Mouse (Mus musculus): Measurements from ENCODE around the gene Nrgn. TPM values are rescaled to one million over a fixed set of nuclear protein-coding genes. Genes with fewer than 3 reads are reported as not detected.

Nrgn gene
- polyA plus RNA-seq, 1 experiment from 2014 or later: 0.89 TPM

GRCm38 (mm10) chr9:37506023-37506422, 46.7 kb downstream of the Nrgn start:
- no peak overlapping the region for H3K27ac ChIP-seq
- peaks cover 15% of the 10 kb centered on the region for H3K36me3 ChIP-seq
- H3K9me3 ChIP-seq (replicated peaks): no peaks in the 10 kb centered on the region
- no peak for DNase-seq (ENCODE audit: low spot score)
- H3K4me1 ChIP-seq: no peaks in the 10 kb centered on the region
- H3K27me3 ChIP-seq (ENCODE audit: low read depth, poor library complexity, severe bottlenecking): no peaks in the 10 kb centered on the region
- whole genome bisulfite sequencing: 98% methylated on average over 1 of the region's 1 CpGs
- H3K4me3 ChIP-seq: no peak overlapping the region

- Histone ChIP-seq H3K9me3 (replicated peaks) (no peaks in the 10 kb centered on the region), H3K36me3 (peaks cover 25% of the 10 kb centered on the region), H3K27me3 (ENCODE audit: low read depth, poor library complexity, severe bottlenecking) (no peaks in the 10 kb centered on the region), H3K4me1 (no peaks in the 10 kb centered on the region), H3K4me3 (no peak overlapping the region), H3K27ac (no peak overlapping the region)
- no peak for DNase-seq (ENCODE audit: low spot score)
These were observed 48.4 kb downstream of the Nrgn start for GRCm38 (mm10) chr9:37504348-37504747.

- 89% methylated on average over 1 of the region's 1 CpGs for WGBS
- H3K4me3 ChIP-seq: no peak overlapping the region
- H3K4me1 ChIP-seq: no peaks in the 10 kb centered on the region
- no peaks in the 10 kb centered on the region for H3K9me3 ChIP-seq (replicated peaks)
- no peak for DNase-seq (ENCODE audit: low spot score)
- no peak overlapping the region for H3K27ac ChIP-seq
- no peaks in the 10 kb centered on the region for H3K27me3 ChIP-seq (ENCODE audit: low read depth, poor library complexity, severe bottlenecking)
- peaks cover 19% of the 10 kb centered on the region for H3K36me3 ChIP-seq
These were observed 51.5 kb downstream of the Nrgn start for GRCm38 (mm10) chr9:37501170-37501569.

- whole genome bisulfite sequencing: 84% methylated on average over 3 of the region's 3 CpGs
These were observed 52.5 kb downstream of the Nrgn start for GRCm38 (mm10) chr9:37500201-37500600.

GRCm38 (mm10) chr9:37496325-37496724, 56.4 kb downstream of the Nrgn start:
- no peak overlapping the region for H3K4me3 ChIP-seq
- H3K27me3 ChIP-seq (ENCODE audit: low read depth, poor library complexity, severe bottlenecking): no peaks in the 10 kb centered on the region
- peaks cover 43% of the 10 kb centered on the region for H3K36me3 ChIP-seq
- no peaks in the 10 kb centered on the region for H3K4me1 ChIP-seq
- H3K9me3 ChIP-seq (replicated peaks): no peaks in the 10 kb centered on the region
- no peak overlapping the region for H3K27ac ChIP-seq
- no peak for DNase-seq (ENCODE audit: low spot score)

More at GRCm38 (mm10) chr9:37500201-37500600, 52.5 kb downstream of the Nrgn start:
- no peak overlapping the region for H3K4me3 ChIP-seq
- no peaks in the 10 kb centered on the region for H3K4me1 ChIP-seq
- H3K9me3 ChIP-seq (replicated peaks): no peaks in the 10 kb centered on the region
- no peak for DNase-seq (ENCODE audit: low spot score)
- no peaks in the 10 kb centered on the region for H3K27me3 ChIP-seq (ENCODE audit: low read depth, poor library complexity, severe bottlenecking)
- peaks cover 25% of the 10 kb centered on the region for H3K36me3 ChIP-seq
- H3K27ac ChIP-seq: no peak overlapping the region

GRCm38 (mm10) chr9:37495761-37496160, 56.9 kb downstream of the Nrgn start:
- DNase-seq (ENCODE audit: low spot score): no peak

More at GRCm38 (mm10) chr9:37495761-37496160, 56.9 kb downstream of the Nrgn start:
- no peaks in the 10 kb centered on the region for H3K27me3 ChIP-seq (ENCODE audit: low read depth, poor library complexity, severe bottlenecking)
- H3K4me3 ChIP-seq: no peak overlapping the region
- H3K4me1 ChIP-seq: peaks cover 3% of the 10 kb centered on the region
- H3K36me3 ChIP-seq: peaks cover 43% of the 10 kb centered on the region
- no peaks in the 10 kb centered on the region for H3K9me3 ChIP-seq (replicated peaks)
- WGBS: 63% methylated on average over 3 of the region's 3 CpGs
- no peak overlapping the region for H3K27ac ChIP-seq

Other genes with a start within 250 kb of the Nrgn start
- gene Ccdc15, start 204.5 kb downstream of the Nrgn start, polyA plus RNA-seq (2016; fragmentation: Nextera tagmentation; extraction: Ambion mirVana): 8.3 and 8.8 TPM in 2 replicates
- gene Hepacam, start 185.6 kb downstream of the Nrgn start, polyA plus RNA-seq (2016; fragmentation: Nextera tagmentation; extraction: Ambion mirVana): 0.04 TPM in 1 of 2 replicates, not detected in the other
- 9.9 and 10.3 TPM in 2 replicates for gene Robo4, start 151.0 kb downstream of the Nrgn start, polyA plus RNA-seq (2016; fragmentation: Nextera tagmentation; extraction: Ambion mirVana)
- 0.10 TPM in 1 of 2 replicates, not detected in the other for gene Robo3, start 119.7 kb downstream of the Nrgn start, polyA plus RNA-seq (2016; fragmentation: Nextera tagmentation; extraction: Ambion mirVana)
- 33.1 and 38.0 TPM in 2 replicates for gene Msantd2, start 63.6 kb downstream of the Nrgn start, polyA plus RNA-seq (2016; fragmentation: Nextera tagmentation; extraction: Ambion mirVana)
- 33.7 and 34.3 TPM in 2 replicates for gene Esam, start 24.8 kb downstream of the Nrgn start, polyA plus RNA-seq (2016; fragmentation: Nextera tagmentation; extraction: Ambion mirVana)
- gene Vsig2, start 13.6 kb downstream of the Nrgn start, polyA plus RNA-seq (2016; fragmentation: Nextera tagmentation; extraction: Ambion mirVana): 0.55 and 0.74 TPM in 2 replicates
- gene Siae, start 2.8 kb upstream of the Nrgn start, polyA plus RNA-seq (2016; fragmentation: Nextera tagmentation; extraction: Ambion mirVana): 3.1 and 3.4 TPM in 2 replicates
- gene Spa17, start 60.8 kb upstream of the Nrgn start, polyA plus RNA-seq (2016; fragmentation: Nextera tagmentation; extraction: Ambion mirVana): 5.4 and 6.4 TPM in 2 replicates
- gene Tbrg1, start 104.4 kb upstream of the Nrgn start, polyA plus RNA-seq (2016; fragmentation: Nextera tagmentation; extraction: Ambion mirVana): 124 and 128 TPM in 2 replicates
- gene Panx3, start 116.3 kb upstream of the Nrgn start, polyA plus RNA-seq (2016; fragmentation: Nextera tagmentation; extraction: Ambion mirVana): not detected in 2 replicates
- not detected in 2 replicates for gene Olfr160, start 163.3 kb upstream of the Nrgn start, polyA plus RNA-seq (2016; fragmentation: Nextera tagmentation; extraction: Ambion mirVana)
- gene Olfr874, start 192.2 kb upstream of the Nrgn start, polyA plus RNA-seq (2016; fragmentation: Nextera tagmentation; extraction: Ambion mirVana): not detected in 2 replicates
- gene Olfr875, start 219.0 kb upstream of the Nrgn start, polyA plus RNA-seq (2016; fragmentation: Nextera tagmentation; extraction: Ambion mirVana): not detected in 2 replicates

Data from limb, embryonic 10.5 days (tissue).